Mouse (Mus musculus) liver, embryonic 15.5 days (tissue): ENCODE results near the gene Klhl30. TPM values are rescaled to one million over a fixed set of nuclear protein-coding genes. Genes with fewer than 3 reads are reported as not detected.

Experiments
- ATAC-seq: fragments of 200-750 bp; cut with Nextera tagmentation; 2 replicates; pipeline ENCODE4 v1.8.0; 2017; ENCODE audit warnings: moderate number of reproducible peaks, mild to moderate bottlenecking, moderate library complexity; ENCODE audit not compliant: insufficient read depth
- H3K27ac ChIP-seq: fragments of 300-500 bp; sonication (generic); replicated peaks from 2 replicates; pipeline ENCODE4 v1.5.1; 2015; ENCODE audit warnings: mild to moderate bottlenecking, inconsistent platforms
- H3K27me3 ChIP-seq: fragments of 300-500 bp; sonication (generic); 2 replicates; pipeline ENCODE4 v1.6.1; 2015; ENCODE audit warnings: mild to moderate bottlenecking, inconsistent platforms
- H3K36me3 ChIP-seq: fragments of 300-500 bp; sonication (generic); replicated peaks from 2 replicates; pipeline ENCODE4 v1.6.1; 2015; ENCODE audit warnings: moderate library complexity, mild to moderate bottlenecking, inconsistent platforms
- H3K4me1 ChIP-seq: fragments of 300-500 bp; sonication (generic); replicated peaks from 2 replicates; pipeline ENCODE4 v1.6.1; 2015; ENCODE audit warnings: inconsistent platforms
- H3K4me2 ChIP-seq: fragments of 300-500 bp; sonication (generic); 2 replicates; pipeline ENCODE4 v1.6.1; 2015; ENCODE audit warnings: moderate library complexity, mild to moderate bottlenecking, inconsistent platforms
- H3K4me3 ChIP-seq: fragments of 300-500 bp; sonication (generic); replicated peaks from 2 replicates; pipeline ENCODE4 v1.5.1; 2015; ENCODE audit warnings: mild to moderate bottlenecking, inconsistent platforms
- H3K9ac ChIP-seq: fragments of 300-500 bp; sonication (generic); 2 replicates; pipeline ENCODE4 v1.6.1; 2015; ENCODE audit warnings: moderate library complexity, mild to moderate bottlenecking, inconsistent platforms
- H3K9me3 ChIP-seq: fragments of 300-500 bp; sonication (generic); replicated peaks from 2 replicates; pipeline ENCODE4 v1.6.1; 2016; ENCODE audit warnings: inconsistent platforms
- WGBS: fragments of 180-500 bp; shearing (Covaris S2); methylation state at CpG from one replicate; pipeline ENCODE4 v1.1.7; 2015; ENCODE audit warnings: mixed read lengths; ENCODE audit not compliant: insufficient replicate concordance; 5-methylcytosine and 5-hydroxymethylcytosine counted together
- polyA plus RNA-seq: library from polyadenylated mRNA; unstranded; fragments of >200 nt; fragmentation: Nextera tagmentation; extraction: Ambion mirVana; gene quantifications from 2 replicates; pipeline ENCODE4 v1.2.1, GENCODE M21; 2015

Klhl30 gene
- polyA plus RNA-seq = 0.13 and 0.22 TPM in 2 replicates

DNA sequence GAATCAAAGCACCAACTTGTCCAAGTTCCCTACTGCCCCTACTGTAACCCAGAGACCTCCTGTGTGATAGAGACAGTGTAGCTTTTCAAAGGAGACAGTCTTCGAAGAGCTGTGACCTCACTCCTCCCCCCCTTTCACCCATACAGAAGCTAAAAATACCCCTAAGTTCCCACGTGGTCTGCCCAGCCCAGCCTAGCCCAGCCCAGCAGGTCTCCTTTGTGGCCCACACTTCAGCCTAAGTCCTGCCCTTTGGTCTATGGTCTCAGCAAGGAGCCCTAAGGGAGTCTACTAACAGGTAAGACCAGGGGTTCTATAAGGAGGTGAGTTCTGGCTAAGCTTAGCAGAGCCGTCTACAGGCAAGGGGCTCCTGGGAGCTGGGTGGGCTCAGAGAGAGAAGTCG, at the start of gene Klhl30:
Gene Klhl30, plus strand, starts transcription at position 176 of the 400 bp plus-strand sequence.
- no peaks in the 10 kb centered on the region for H3K9me3 ChIP-seq

DNA sequence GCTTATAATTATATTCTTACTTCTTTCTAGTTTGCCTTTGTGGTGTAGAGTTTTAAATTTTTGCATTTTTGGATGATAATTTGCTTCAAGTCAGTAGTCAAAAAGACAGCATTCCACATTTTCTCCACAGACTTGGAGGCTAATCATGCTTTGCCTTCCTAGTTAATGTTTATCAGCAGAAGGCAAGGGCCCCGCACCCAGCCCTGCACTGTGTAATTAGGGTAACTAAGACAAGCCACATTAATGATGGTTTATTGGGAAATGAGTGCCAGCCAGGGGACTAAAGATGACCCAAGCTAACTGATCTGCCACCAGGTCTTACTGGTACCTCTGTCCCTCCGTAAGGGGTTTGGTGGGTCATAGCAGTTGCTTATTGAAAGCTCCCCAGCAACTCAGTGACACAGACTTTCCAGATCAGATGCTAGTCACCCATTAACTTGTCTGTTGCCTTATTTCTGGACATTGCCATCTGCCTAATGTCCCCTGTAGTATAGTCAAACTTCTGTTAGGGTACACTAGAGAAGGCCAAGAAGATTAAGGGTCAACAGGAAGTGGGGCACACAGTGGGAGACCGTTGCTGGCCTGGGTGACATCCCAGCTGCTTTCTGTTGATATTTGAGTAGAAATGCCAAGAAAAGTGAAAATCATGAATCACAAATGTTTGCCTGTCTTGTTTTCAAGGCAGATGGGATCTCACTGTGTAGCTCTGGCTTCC, 49.5 kb upstream of the Klhl30 start:
- WGBS = 55% methylated on average over 3 of the region's 3 CpGs
- Histone ChIP-seq H3K9ac (no peak overlapping the region), H3K4me2 (peak overlapping the region; percentile 35)

More for the DNA sequence above, at the start of gene Klhl30:
- ATAC-seq = no peak
- Histone ChIP-seq H3K27me3 (peaks cover 18% of the 10 kb centered on the region), H3K36me3 (no peaks in the 10 kb centered on the region), H3K27ac (no peak within 1 kb of the TSS), H3K4me3 (no peak within 1 kb of the TSS), H3K4me1 (no peaks in the 10 kb centered on the region), H3K9ac (no peak within 1 kb of the TSS), H3K4me2 (no peak within 1 kb of the TSS)
- WGBS = 45% methylated on average over 4 of the region's 4 CpGs

DNA sequence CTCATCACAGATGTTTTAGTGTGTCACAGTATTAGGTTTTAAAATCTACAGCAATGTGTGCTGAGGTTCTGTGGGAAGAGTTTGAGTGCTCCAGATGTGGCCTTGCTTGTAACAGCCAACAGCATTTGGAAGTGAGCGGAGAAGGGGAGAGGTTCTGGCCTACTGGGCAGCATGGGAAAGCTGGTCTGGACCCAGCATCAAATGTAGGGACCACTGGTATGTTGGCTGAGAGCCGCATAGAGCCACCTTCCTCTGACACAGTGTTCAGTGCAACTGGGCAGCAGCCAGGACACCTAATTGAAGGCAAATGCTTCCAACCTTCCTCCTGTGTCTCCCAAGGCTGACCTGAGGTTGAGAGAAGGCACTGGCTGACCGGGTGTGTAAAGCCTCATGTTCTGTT, 48.8 kb upstream of the Klhl30 start:
- 74% methylated on average over 3 of the region's 3 CpGs for WGBS
- H3K4me1 ChIP-seq = peaks cover 44% of the 10 kb centered on the region
- H3K27ac ChIP-seq = peak overlapping the region; percentile 63
- H3K9me3 ChIP-seq = no peaks in the 10 kb centered on the region
- ATAC-seq = no peak
- no peaks in the 10 kb centered on the region for H3K27me3 ChIP-seq
- peaks cover 57% of the 10 kb centered on the region for H3K36me3 ChIP-seq
- H3K4me2 ChIP-seq = peak overlapping the region; percentile 35; the same call in 1 of the 2 replicates
- H3K4me3 ChIP-seq = no peak overlapping the region
- H3K9ac ChIP-seq = no peak overlapping the region

More for the DNA sequence above, 49.5 kb upstream of the Klhl30 start:
- Histone ChIP-seq H3K4me1 (peaks cover 44% of the 10 kb centered on the region), H3K27ac (peak overlapping the region; percentile 63), H3K36me3 (peaks cover 51% of the 10 kb centered on the region), H3K4me3 (no peak overlapping the region), H3K9me3 (no peaks in the 10 kb centered on the region), H3K27me3 (no peaks in the 10 kb centered on the region)
- no peak for ATAC-seq

DNA sequence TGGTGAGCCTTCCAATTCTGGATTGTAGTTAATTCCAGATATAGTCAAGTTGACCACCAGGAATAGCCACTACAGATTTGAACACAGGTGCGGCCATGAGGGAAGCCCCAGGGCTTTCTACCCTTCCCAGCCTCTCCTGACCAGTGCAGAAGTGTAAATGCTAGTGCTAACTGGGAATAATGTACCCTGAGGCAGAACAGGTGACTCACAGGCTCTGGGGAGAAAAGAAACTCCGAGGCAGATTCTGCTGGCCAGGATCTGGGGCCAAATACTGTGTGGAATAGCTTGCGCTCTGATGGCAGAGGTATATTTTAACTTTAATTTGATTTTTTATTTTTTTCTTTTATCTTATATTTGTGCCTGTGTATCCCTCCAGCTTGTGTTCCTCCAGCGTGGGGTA, 46.2 kb upstream of the Klhl30 start:
- Histone ChIP-seq H3K36me3 (peaks cover 83% of the 10 kb centered on the region), H3K27ac (no peak overlapping the region), H3K9me3 (no peaks in the 10 kb centered on the region), H3K9ac (no peak overlapping the region), H3K4me1 (peaks cover 29% of the 10 kb centered on the region), H3K4me2 (no peak overlapping the region), H3K27me3 (no peaks in the 10 kb centered on the region), H3K4me3 (no peak overlapping the region)
- 83% methylated on average over 4 of the region's 4 CpGs for WGBS
- ATAC-seq = no peak

DNA sequence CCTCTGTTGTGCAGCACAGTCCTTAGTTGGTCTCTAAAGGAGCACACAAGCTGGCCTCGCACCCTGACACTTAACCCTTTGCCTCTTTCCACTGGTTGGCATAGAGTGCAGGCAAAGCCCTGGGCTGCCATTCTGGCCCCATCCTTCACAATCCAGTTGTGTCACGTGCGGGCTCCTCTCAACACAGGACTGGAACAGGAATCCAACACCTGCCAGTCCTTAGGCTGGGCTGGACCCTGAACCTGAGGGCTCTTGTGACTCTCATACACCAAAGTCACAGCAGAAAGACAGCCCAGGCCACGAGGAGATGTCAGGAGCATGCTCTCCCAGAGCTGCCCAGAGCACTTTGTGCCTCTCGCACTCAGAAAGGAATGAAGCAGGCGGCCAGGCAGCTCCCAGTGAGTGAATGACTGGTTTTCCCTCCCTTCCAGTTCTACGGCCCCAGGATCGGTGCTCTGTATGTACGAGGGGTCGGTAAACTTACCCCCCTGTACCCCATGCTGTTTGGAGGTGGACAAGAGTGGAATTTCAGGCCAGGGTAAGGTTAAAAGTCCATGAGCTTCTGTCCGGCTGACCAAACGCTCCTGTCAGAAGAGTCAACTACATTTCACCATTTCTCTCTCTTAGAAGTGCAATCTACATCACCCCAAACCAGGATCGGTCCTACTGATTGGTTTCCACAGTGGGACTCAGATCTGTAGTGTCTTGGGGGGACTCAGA, 41.3 kb upstream of the Klhl30 start:
- H3K27ac ChIP-seq = no peak overlapping the region
- ATAC-seq = peak; percentile 49
- WGBS = 83% methylated on average over 13 of the region's 13 CpGs

DNA sequence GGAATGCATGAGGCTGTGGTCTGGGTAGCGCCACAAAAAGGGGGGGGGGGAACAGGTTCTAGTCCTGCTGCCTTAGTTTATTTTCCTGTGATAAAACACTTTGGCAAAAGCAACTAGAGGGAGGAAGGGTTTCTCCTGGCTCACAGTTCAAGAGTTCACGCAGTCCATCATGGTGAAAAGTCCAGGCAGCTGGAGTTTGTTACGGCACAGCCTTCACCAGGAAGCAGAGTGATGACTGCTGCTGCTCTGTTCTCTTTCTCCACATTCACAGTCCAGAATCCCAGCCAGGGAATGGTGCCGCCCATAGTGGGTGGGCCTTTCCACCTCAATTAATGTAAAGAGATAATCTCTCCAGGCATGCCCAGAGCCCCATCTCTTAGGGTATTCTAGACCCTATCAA, 38.5 kb upstream of the Klhl30 start:
- Histone ChIP-seq H3K9ac (no peak overlapping the region), H3K4me2 (no peak overlapping the region), H3K36me3 (peaks cover 87% of the 10 kb centered on the region), H3K27me3 (no peaks in the 10 kb centered on the region), H3K4me1 (no peaks in the 10 kb centered on the region), H3K4me3 (no peak overlapping the region), H3K27ac (no peak overlapping the region), H3K9me3 (no peaks in the 10 kb centered on the region)
- WGBS = 89% methylated on average over 4 of the region's 4 CpGs
- ATAC-seq = no peak

More for the DNA sequence above, 41.3 kb upstream of the Klhl30 start:
- H3K9me3 ChIP-seq = no peaks in the 10 kb centered on the region
- no peak overlapping the region for H3K4me2 ChIP-seq
- H3K4me3 ChIP-seq = no peak overlapping the region
- no peak overlapping the region for H3K9ac ChIP-seq
- no peaks in the 10 kb centered on the region for H3K27me3 ChIP-seq
- no peaks in the 10 kb centered on the region for H3K4me1 ChIP-seq
- peaks cover 94% of the 10 kb centered on the region for H3K36me3 ChIP-seq

DNA sequence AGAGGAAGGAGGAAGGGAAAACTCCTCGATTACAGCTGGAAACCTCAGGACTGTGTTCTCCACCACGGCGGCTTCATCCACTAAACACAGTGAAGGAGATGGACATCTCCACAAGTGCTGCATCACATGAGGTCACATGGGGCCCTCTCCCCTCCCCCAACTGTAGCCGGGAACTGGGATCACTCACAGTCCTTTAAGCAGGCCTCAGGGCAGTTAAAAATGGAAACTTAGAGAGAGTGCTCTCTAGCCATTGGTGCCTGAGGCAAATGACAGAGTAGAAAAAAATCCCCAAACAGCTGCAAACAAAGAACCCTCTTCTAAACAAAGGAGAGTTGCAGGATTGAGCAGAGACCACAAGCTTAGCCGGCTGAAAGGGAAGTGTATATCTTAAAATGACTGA, 37.6 kb upstream of the Klhl30 start:
- H3K4me2 ChIP-seq = no peak overlapping the region
- peaks cover 79% of the 10 kb centered on the region for H3K36me3 ChIP-seq
- no peak overlapping the region for H3K4me3 ChIP-seq
- no peak overlapping the region for H3K9ac ChIP-seq
- no peak overlapping the region for H3K27ac ChIP-seq
- no peaks in the 10 kb centered on the region for H3K27me3 ChIP-seq
- WGBS = 68% methylated on average over 5 of the region's 5 CpGs
- no peaks in the 10 kb centered on the region for H3K9me3 ChIP-seq
- no peaks in the 10 kb centered on the region for H3K4me1 ChIP-seq
- ATAC-seq = no peak

DNA sequence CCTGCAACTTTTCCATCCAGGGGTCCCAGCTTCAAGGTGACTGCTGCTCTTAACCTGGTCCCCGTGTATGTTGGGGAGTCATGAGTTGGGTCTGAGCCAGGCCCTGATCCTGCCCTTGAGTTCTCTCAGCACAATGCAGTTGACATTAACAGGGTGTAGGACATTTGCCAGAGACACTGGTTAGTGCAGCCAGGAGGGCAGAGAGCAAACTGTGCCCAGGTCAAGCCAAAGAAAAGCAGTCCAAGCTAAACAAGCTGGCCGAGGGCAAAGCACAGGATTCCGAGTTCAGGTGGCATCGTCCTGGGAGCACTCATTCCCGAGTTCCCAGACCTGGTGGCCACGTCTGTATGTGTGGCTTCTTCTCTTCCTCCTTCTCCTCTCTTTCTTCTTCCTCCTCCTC, 33.2 kb upstream of the Klhl30 start:
- ATAC-seq = no peak
- WGBS = 77% methylated on average over 6 of the region's 6 CpGs

DNA sequence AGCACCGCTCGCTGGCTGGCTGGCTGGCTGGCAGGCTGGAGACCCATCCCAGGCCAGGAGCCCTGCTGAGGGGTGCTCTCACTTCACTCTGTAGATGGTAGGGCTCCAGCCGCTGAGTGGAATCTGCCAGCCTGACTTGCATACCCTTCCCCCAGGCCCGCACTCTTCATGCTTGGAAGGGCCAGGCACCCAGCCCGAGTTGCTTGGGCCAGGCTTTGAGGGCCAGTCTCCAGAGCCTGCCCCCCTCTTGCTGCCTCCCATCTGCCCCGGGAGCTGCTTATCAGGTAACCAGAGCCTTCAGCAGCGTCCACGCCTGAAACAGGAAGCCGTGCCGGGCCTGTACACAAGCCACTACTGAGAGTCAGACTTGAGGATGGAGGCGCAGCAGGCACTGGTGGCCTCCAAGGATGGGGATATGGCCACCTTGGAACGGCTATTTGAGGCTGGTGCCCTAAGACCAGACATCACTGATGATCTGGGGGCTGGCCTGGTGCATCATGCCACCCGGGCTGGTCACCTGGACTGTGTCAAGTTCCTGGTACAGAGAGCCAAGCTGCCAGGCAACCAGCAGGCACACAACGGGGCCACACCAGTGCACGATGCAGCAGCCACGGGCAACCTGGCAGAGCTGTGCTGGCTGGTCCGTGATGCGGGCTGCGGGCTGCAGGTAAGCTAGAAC, 28.9 kb upstream of the Klhl30 start, which contains the start of gene Espnl:
Gene Espnl, plus strand, starts transcription at position 316 of the 679 bp plus-strand sequence.
- H3K9ac ChIP-seq = no peak within 1 kb of the TSS
- no peak within 1 kb of the TSS for H3K4me2 ChIP-seq
- H3K27me3 ChIP-seq = no peaks in the 10 kb centered on the region
- peaks cover 10% of the 10 kb centered on the region for H3K4me1 ChIP-seq
- H3K36me3 ChIP-seq = 0 out of 2 replicates have a peak, but pooled peaks cover 5% of the 10 kb centered on the region
- WGBS = 32% methylated on average over 19 of the region's 19 CpGs
- no peak within 1 kb of the TSS for H3K27ac ChIP-seq
- H3K9me3 ChIP-seq = no peaks in the 10 kb centered on the region
- H3K4me3 ChIP-seq = no peak within 1 kb of the TSS
- ATAC-seq = no peak

More for the DNA sequence above, 33.2 kb upstream of the Klhl30 start:
- Histone ChIP-seq H3K4me1 (peaks cover 10% of the 10 kb centered on the region), H3K9me3 (no peaks in the 10 kb centered on the region), H3K36me3 (peaks cover 36% of the 10 kb centered on the region), H3K4me3 (no peak overlapping the region), H3K27me3 (no peaks in the 10 kb centered on the region), H3K4me2 (no peak overlapping the region), H3K27ac (no peak overlapping the region), H3K9ac (no peak overlapping the region)

DNA sequence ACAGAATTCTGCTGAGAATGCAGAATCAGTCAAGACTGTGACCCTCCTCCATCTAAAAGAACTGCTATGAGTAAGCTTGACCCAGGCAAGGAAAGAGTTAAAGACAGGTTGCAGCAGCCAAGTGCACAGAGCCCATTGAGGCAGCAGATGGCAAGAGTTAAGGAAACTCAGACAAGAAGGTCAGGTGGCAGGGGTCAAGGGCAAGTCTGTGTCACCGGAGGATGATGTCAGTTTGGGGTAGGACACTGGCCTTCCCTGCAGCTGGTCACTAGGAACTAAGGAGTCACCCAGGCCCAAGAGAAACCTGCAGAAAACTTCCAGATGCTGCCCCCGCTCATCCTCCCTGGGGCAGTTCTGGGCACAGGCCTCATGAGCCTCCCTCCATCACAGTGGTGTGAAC, 26.2 kb upstream of the Klhl30 start:
- 68% methylated on average over 2 of the region's 2 CpGs for WGBS
- peaks cover 10% of the 10 kb centered on the region for H3K4me1 ChIP-seq

DNA sequence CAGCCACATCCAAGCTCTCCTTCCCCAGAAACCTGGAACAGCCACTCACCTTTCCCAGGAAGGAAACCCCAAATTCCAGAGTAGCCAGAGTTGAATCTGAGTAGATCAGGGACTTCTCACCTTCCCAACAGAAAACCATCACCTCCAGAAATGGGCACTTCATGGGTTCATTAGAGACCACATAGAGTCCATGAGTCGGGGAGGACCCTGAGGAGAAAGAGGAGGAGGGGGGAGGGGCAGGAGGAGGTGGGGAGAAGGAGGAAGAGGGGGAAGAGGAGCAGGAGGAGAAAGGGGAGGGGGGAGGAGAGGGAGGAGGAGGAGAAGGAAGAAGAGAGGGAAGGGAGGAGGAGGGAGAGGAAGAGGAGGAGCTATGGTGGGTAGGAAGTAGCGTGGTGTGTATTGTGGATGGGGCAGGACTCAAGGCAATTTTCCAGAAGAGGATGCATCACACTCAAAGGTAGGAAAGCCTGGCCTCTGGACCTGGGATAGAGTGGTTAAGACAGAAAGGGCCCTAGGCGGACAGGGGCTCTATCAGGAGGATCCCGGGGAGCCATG, 25.3 kb upstream of the Klhl30 start:
- no peak for ATAC-seq
- H3K9me3 ChIP-seq = no peaks in the 10 kb centered on the region
- 57% methylated on average over 4 of the region's 4 CpGs for WGBS

More for the DNA sequence above, 26.2 kb upstream of the Klhl30 start:
- Histone ChIP-seq H3K27me3 (no peaks in the 10 kb centered on the region), H3K27ac (no peak overlapping the region), H3K4me3 (no peak overlapping the region), H3K9ac (no peak overlapping the region), H3K9me3 (no peaks in the 10 kb centered on the region), H3K36me3 (no peaks in the 10 kb centered on the region), H3K4me2 (no peak overlapping the region)
- ATAC-seq = no peak

More for the DNA sequence above, 25.3 kb upstream of the Klhl30 start:
- no peak overlapping the region for H3K9ac ChIP-seq
- H3K4me3 ChIP-seq = no peak overlapping the region
- H3K27me3 ChIP-seq = no peaks in the 10 kb centered on the region
- no peak overlapping the region for H3K4me2 ChIP-seq
- H3K4me1 ChIP-seq = peaks cover 10% of the 10 kb centered on the region
- no peaks in the 10 kb centered on the region for H3K36me3 ChIP-seq
- H3K27ac ChIP-seq = no peak overlapping the region
